Mouse (Mus musculus) layer of hippocampus, adult 2 months (tissue): ENCODE measurements around the gene Il1r2. TPM values are rescaled to one million over a fixed set of nuclear protein-coding genes. Genes with fewer than 3 reads are reported as not detected.

Experiments used
- DNase-seq, 2 experiments: peaks; one replicate each; pipeline ENCODE4 v3.0.0; 2022; ENCODE audit warnings: low spot score in 2 of 2
- H3K27ac ChIP-seq: fragments of 200-600 bp; 2 replicates; pipeline ENCODE4 v1.8.1; 2022
- H3K4me3 ChIP-seq: fragments of 200-600 bp; 2 replicates; pipeline ENCODE4 v1.8.1; 2022; ENCODE audit warnings: mild to moderate bottlenecking
- CTCF ChIP-seq: fragments of 200-600 bp; conservative IDR thresholded peaks from 2 replicates; pipeline ENCODE4 v1.8.1; 2022; ENCODE audit warnings: antibody characterized with exemption, mild to moderate bottlenecking, moderate library complexity
- total RNA-seq, 2 experiments: library from RNA; stranded (reverse); gene quantifications; 2 replicates each; pipeline ENCODE4 v1.2.3; 2021

The Il1r2 gene
- total RNA-seq, 2 experiments from 2014 or later: not detected

GRCm38 (mm10) chr1:40117565-40117964 lies 43.7 kb downstream of the Il1r2 start:
- Histone ChIP-seq H3K4me3 (no peak overlapping the region), H3K27ac (no peak overlapping the region)
- no peak for TF ChIP-seq CTCF
- no peak for DNase-seq

- Histone ChIP-seq H3K27ac (no peak overlapping the region), H3K4me3 (no peak overlapping the region)
- no peak for TF ChIP-seq CTCF
- DNase-seq: no peak
These were observed 50.4 kb downstream of the Il1r2 start for GRCm38 (mm10) chr1:40124237-40124636.

- TF ChIP-seq CTCF: no peak
- Histone ChIP-seq H3K4me3 (no peak overlapping the region), H3K27ac (no peak overlapping the region)
- DNase-seq: no peak
These were observed 54.6 kb downstream of the Il1r2 start for GRCm38 (mm10) chr1:40128481-40128880.

DNA sequence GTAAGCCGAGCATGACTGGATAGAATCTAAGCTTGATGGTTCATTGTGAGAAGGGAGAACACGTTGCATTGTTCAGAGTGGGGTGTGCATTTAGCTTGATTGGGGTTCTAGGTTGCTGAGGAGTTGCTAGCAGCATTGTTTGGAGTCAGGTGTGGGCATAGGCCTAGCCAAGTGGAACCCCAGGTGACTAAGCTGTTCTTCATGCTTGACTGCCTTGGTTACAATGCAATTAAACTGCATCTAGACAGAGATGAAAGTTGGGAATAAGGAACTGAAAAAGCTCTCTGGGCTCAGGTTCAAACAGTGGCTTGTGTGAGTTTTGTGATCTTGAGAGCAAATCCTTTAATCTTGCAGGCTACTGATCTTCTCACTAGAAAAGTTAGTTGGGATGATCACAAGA lies 55.4 kb downstream of the Il1r2 start:
- TF ChIP-seq CTCF: no peak
- no peak overlapping the region for H3K4me3 ChIP-seq
- no peak for DNase-seq
- H3K27ac ChIP-seq: no peak overlapping the region

DNA sequence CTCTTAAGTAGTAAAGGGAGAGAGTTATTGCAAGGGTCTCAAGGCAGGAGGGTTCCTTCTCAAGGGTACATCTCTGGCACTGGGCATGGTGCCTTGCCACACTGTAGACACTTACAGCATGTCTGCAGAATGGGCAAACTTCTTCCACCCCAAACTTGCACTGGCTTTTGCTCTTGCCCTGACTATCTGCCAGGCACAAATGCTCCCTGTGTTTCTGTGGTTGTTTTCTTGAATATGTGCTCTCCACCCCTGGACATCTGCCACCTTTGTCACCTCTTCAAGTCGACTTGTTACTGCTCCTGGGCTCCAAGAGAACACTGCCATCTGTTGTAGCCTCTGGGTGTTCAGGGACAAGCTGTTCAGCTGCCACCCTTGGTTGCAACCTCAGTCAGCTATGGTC lies 57.8 kb downstream of the Il1r2 start:
- no peak overlapping the region for H3K27ac ChIP-seq
- no peak overlapping the region for H3K4me3 ChIP-seq
- no peak for DNase-seq
- no peak for TF ChIP-seq CTCF

- TF ChIP-seq CTCF: no peak
- H3K4me3 ChIP-seq: no peak overlapping the region
- DNase-seq: no peak
- no peak overlapping the region for H3K27ac ChIP-seq
These were observed 58.8 kb downstream of the Il1r2 start for GRCm38 (mm10) chr1:40132721-40133120.

- H3K27ac ChIP-seq: no peak overlapping the region
- no peak for DNase-seq
- H3K4me3 ChIP-seq: no peak overlapping the region
- TF ChIP-seq CTCF: no peak
These were observed 59.7 kb downstream of the Il1r2 start for GRCm38 (mm10) chr1:40133567-40133966.

- Histone ChIP-seq H3K27ac (no peak overlapping the region), H3K4me3 (no peak overlapping the region)
- DNase-seq: peak; percentile 41 to 76
- no peak for TF ChIP-seq CTCF
These were observed 66.1 kb downstream of the Il1r2 start for GRCm38 (mm10) chr1:40139798-40140532.

- H3K4me3 ChIP-seq: no peak overlapping the region
- no peak for DNase-seq
- TF ChIP-seq CTCF: no peak
- no peak overlapping the region for H3K27ac ChIP-seq
These were observed 82.2 kb downstream of the Il1r2 start for GRCm38 (mm10) chr1:40156096-40156495.

DNA sequence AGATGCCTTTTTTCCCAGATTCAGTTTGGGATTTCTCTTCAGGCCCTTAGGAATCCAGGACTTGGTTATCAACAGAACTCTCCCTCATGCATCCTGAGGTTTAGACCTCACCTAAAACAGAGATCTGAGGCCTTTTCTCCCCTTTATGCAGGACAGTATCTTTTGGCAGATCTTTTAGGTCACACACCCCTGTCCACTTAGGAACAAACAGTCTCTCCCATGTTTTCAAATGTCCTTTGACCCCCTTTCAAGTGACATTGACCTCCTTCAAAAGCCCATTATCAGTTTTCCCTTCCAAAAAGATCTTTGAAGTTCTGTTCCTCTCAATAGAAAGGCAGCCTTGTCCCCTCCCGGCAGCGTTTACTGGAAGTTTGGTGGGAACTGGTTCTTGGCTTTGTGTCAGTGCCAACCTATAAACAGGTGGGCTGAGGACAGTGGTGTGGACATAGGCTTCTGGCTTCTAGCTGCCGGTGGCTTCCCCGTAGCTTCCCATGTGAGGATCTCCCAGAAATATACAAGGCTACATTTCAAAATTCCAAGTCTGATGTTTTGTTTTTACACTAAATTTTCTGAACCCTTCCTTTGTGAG lies 89.5 kb downstream of the Il1r2 start:
- no peak for DNase-seq
- no peak for TF ChIP-seq CTCF
- no peak overlapping the region for H3K27ac ChIP-seq
- no peak overlapping the region for H3K4me3 ChIP-seq

DNA sequence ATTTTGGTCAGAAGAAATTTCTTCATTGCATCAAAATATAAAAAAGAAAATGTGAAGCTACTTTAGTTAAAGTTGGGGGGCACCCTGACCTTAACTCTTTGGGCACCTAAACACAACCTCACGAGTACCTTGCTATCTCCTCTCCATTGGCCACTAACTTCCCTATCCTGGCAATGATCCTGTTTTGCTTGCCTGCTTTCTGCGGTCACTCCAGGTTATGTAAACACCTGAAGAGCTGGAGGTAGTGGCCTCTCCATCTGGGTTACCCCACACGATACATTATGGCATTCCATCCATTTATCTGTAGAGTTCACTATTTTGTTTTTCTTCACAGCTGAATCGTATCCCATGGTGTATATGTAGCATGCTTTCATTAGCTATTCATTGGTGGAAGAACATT lies 90.5 kb downstream of the Il1r2 start:
- DNase-seq: no peak
- TF ChIP-seq CTCF: no peak
- H3K27ac ChIP-seq: no peak overlapping the region
- no peak overlapping the region for H3K4me3 ChIP-seq

DNA sequence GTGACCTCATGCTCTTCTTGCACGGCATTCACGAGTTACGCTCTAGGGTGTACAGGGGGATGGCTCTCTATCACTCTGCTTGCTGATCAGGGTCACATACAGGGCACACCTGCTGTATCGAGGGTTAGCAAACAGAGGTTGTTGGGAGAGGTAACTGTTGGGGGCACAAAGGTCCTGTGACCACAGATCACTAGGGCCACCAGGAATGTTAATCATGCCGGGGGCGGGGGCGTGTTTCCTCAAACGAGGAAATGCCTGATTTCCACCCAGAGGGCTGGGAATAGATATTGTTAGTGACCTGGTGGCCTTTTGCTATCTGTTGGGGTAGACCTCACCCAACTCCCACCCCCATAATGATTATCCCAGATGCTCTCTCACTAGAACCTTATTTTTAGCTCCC lies 93.7 kb downstream of the Il1r2 start:
- Histone ChIP-seq H3K4me3 (no peak overlapping the region), H3K27ac (no peak overlapping the region)
- no peak for TF ChIP-seq CTCF
- DNase-seq: no peak

DNA sequence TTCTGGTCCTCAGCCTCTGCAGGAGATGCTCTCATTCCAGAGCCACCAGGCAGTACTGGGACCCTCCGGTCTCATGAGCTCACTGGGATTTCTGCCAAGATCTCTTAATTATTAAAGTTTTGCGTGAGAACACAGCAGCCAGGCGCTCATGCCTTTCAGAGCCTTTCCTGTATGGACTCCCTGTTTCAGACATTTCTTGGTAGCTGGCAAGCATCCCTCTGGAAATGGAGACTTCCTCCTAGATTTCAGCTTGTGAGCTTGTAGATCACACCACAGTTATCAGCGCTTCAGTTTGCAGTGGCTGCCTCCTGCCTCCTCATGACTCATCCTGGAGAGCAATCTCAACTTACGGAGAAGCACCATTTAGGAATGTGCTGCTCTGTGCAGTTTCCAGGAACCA lies 98.0 kb downstream of the Il1r2 start:
- no peak for TF ChIP-seq CTCF
- H3K4me3 ChIP-seq: no peak overlapping the region
- no peak overlapping the region for H3K27ac ChIP-seq
- DNase-seq: peak; percentile 14 to 66

GRCm38 (mm10) chr1:40174146-40174545 lies 100.3 kb downstream of the Il1r2 start:
- no peak for DNase-seq
- Histone ChIP-seq H3K27ac (no peak overlapping the region), H3K4me3 (no peak overlapping the region)
- no peak for TF ChIP-seq CTCF

Other genes with a start within 250 kb of the Il1r2 start
- 100 to 1,000 TPM; 134 to 145 TPM for gene Map4k4, start 173.2 kb upstream of the Il1r2 start, total RNA-seq
- gene Il1r1, start 151.0 kb downstream of the Il1r2 start, total RNA-seq: 10 to 100 TPM in 1 of 2 experiments, 1 to 10 TPM in 1; 8.9 to 11.2 TPM